Mouse (Mus musculus): ENCODE results near the gene Tas2r123. TPM values are rescaled to one million over a fixed set of nuclear protein-coding genes. Genes with fewer than 3 reads are reported as not detected.

Gene Tas2r123
- polyA plus RNA-seq (2012; ENCODE audit: low replicate concordance) = not detected in 2 replicates

GRCm38 (mm10) chr6:132846842-132847241 is at the start of gene Tas2r123:
Gene Tas2r123, plus strand, starts transcription at chr6:132847142.

GRCm38 (mm10) chr6:132802518-132802917 is 44.4 kb upstream of the Tas2r123 start, which contains the start of gene Tas2r117:
Gene Tas2r117, plus strand, starts transcription at chr6:132802818.

GRCm38 (mm10) chr6:132855138-132855537 is 8.2 kb downstream of the Tas2r123 start, which contains the start of gene Tas2r116:
Gene Tas2r116, plus strand, starts transcription at chr6:132855438.

GRCm38 (mm10) chr6:132867708-132868107 is 20.8 kb downstream of the Tas2r123 start, which contains the start of gene Tas2r110:
Gene Tas2r110, plus strand, starts transcription at chr6:132868008.

GRCm38 (mm10) chr6:132892711-132893110 is 45.8 kb downstream of the Tas2r123 start, which contains the start of gene Tas2r113:
Gene Tas2r113, plus strand, starts transcription at chr6:132893011.

Other genes with a start within 250 kb of the Tas2r123 start
- gene A630073D07Rik, start 195.6 kb upstream of the Tas2r123 start, polyA plus RNA-seq (2012; ENCODE audit: low replicate concordance) = not detected in 2 replicates
- not detected in 2 replicates for gene Tas2r120, start 190.2 kb upstream of the Tas2r123 start, polyA plus RNA-seq (2012; ENCODE audit: low replicate concordance)
- not detected in 2 replicates for gene Tas2r121, start 146.1 kb upstream of the Tas2r123 start, polyA plus RNA-seq (2012; ENCODE audit: low replicate concordance)
- gene Tas2r122, start 135.2 kb upstream of the Tas2r123 start, polyA plus RNA-seq (2012; ENCODE audit: low replicate concordance) = not detected in 2 replicates
- not detected in 2 replicates for gene Tas2r115, start 109.1 kb upstream of the Tas2r123 start, polyA plus RNA-seq (2012; ENCODE audit: low replicate concordance)
- not detected in 2 replicates for gene Tas2r124, start 92.4 kb upstream of the Tas2r123 start, polyA plus RNA-seq (2012; ENCODE audit: low replicate concordance)
- not detected in 2 replicates for gene Tas2r102, start 85.0 kb upstream of the Tas2r123 start, polyA plus RNA-seq (2012; ENCODE audit: low replicate concordance)
- not detected in 2 replicates for gene Tas2r136, start 69.0 kb upstream of the Tas2r123 start, polyA plus RNA-seq (2012; ENCODE audit: low replicate concordance)
- gene Tas2r117, start 44.3 kb upstream of the Tas2r123 start, polyA plus RNA-seq (2012; ENCODE audit: low replicate concordance) = not detected in 2 replicates
- gene Tas2r116, start 8.3 kb downstream of the Tas2r123 start, polyA plus RNA-seq (2012; ENCODE audit: low replicate concordance) = not detected in 2 replicates
- gene Tas2r110, start 20.9 kb downstream of the Tas2r123 start, polyA plus RNA-seq (2012; ENCODE audit: low replicate concordance) = not detected in 2 replicates
- gene Tas2r113, start 45.9 kb downstream of the Tas2r123 start, polyA plus RNA-seq (2012; ENCODE audit: low replicate concordance) = not detected in 2 replicates
- gene Tas2r125, start 62.5 kb downstream of the Tas2r123 start, polyA plus RNA-seq (2012; ENCODE audit: low replicate concordance) = not detected in 2 replicates
- not detected in 2 replicates for gene Tas2r129, start 104.0 kb downstream of the Tas2r123 start, polyA plus RNA-seq (2012; ENCODE audit: low replicate concordance)
- not detected in 2 replicates for gene Tas2r131, start 110.8 kb downstream of the Tas2r123 start, polyA plus RNA-seq (2012; ENCODE audit: low replicate concordance)
- not detected in 2 replicates for gene Tas2r109, start 133.8 kb downstream of the Tas2r123 start, polyA plus RNA-seq (2012; ENCODE audit: low replicate concordance)
- not detected in 2 replicates for gene Tas2r103, start 190.0 kb downstream of the Tas2r123 start, polyA plus RNA-seq (2012; ENCODE audit: low replicate concordance)
- not detected in 2 replicates for gene Tas2r140, start 208.7 kb downstream of the Tas2r123 start, polyA plus RNA-seq (2012; ENCODE audit: low replicate concordance)

All from leukemia stem cell, adult 10-12 weeks (primary cell).